Mouse (Mus musculus): ENCODE measurements around the gene Iqcn. TPM values are rescaled to one million over a fixed set of nuclear protein-coding genes. Genes with fewer than 3 reads are reported as not detected.

Iqcn gene
- total and polyA plus RNA-seq, 3 experiments, result not detected

GRCm38 (mm10) chr8:70695318-70696018 is 7.8 kb upstream of the Iqcn start (continued):
- no peak for TF ChIP-seq JUND (IDR thresholded peaks at IDR 0.05; ENCODE audit: low read depth, low read length)
- TF ChIP-seq TAL1 (IDR thresholded peaks at IDR 0.05; ENCODE audit: low read length), result no peak
- no peak for TF ChIP-seq RAD21 (IDR thresholded peaks at IDR 0.05; ENCODE audit: low read depth, low read length)
- TF ChIP-seq MAX (IDR thresholded peaks at IDR 0.05; ENCODE audit: low read length), result no peak
- TF ChIP-seq POLR2A (IDR thresholded peaks at IDR 0.05; ENCODE audit: control insufficient read depth in 1 of 2, insufficient read depth in 1 of 2, low read depth in 1 of 2, low read length in 2 of 2, poor library complexity in 1 of 2), result peak; percentile 44 to 48; a peak in 2 of 4 replicates
- TF ChIP-seq NELFE (IDR thresholded peaks at IDR 0.05; ENCODE audit: low read depth, low read length), result no peak; the same call in 1 of the 2 replicates
- no peak for TF ChIP-seq CHD1 (IDR thresholded peaks at IDR 0.05; ENCODE audit: low read depth, low read length)
- TF ChIP-seq HCFC1 (IDR thresholded peaks at IDR 0.05; ENCODE audit: low read depth, low read length), result peak; percentile 24; the same call in 1 of the 2 replicates
- TF ChIP-seq POLR2AphosphoS5 (IDR thresholded peaks at IDR 0.05; ENCODE audit: borderline replicate concordance, low read depth, low read length), result no peak
- 0 out of 2 replicates have a peak, but pooled peaks have one; percentile 12 for TF ChIP-seq MYC (IDR thresholded peaks at IDR 0.05; ENCODE audit: low read depth, low read length)
- TF ChIP-seq KAT2A (conservative IDR thresholded peaks at IDR 0.05; ENCODE audit: low read depth, low read length), result no peak
- no peak for TF ChIP-seq MYB (IDR thresholded peaks at IDR 0.05; ENCODE audit: low read depth, low read length)
- TF ChIP-seq USF1 (IDR thresholded peaks at IDR 0.05; ENCODE audit: low read depth, low read length), result no peak
- TF ChIP-seq TBP (IDR thresholded peaks at IDR 0.05; ENCODE audit: low read depth, low read length), result no peak; the same call in 1 of the 2 replicates

- DNase-seq (ENCODE audit: low read depth, low spot score), result peak; percentile 85
- peaks cover 10 to 29% of the 10 kb centered on the region in 2 experiments for H3K4me1 ChIP-seq (ENCODE audit: control insufficient read depth in 1 of 2, insufficient read depth in 2 of 2, low read length in 2 of 2)
- peak overlapping the region; percentile 41 to 68 for H3K4me3 ChIP-seq (ENCODE audit: control insufficient read depth in 1 of 2, insufficient read depth in 1 of 2, low read depth in 2 of 2, low read length in 2 of 2)
- H3K9ac ChIP-seq (ENCODE audit: control insufficient read depth, low read depth, low read length, poor library complexity, severe bottlenecking), result peak overlapping the region; percentile 74
- TF ChIP-seq TBP (IDR thresholded peaks at IDR 0.05; ENCODE audit: low read depth, low read length) (no peak; the same call in 1 of the 2 replicates), RAD21 (IDR thresholded peaks at IDR 0.05; ENCODE audit: low read depth, low read length) (no peak), USF1 (IDR thresholded peaks at IDR 0.05; ENCODE audit: low read depth, low read length) (no peak), TCF12 (IDR thresholded peaks at IDR 0.05; ENCODE audit: low read depth, low read length) (peak; percentile 34; the same call in 1 of the 2 replicates), ZC3H11A (IDR thresholded peaks at IDR 0.05; ENCODE audit: low read depth, low read length) (no peak), CHD2 (IDR thresholded peaks at IDR 0.05; ENCODE audit: low read length) (peak; percentile 55), HCFC1 (IDR thresholded peaks at IDR 0.05; ENCODE audit: low read depth, low read length) (peak; percentile 63), ETS1 (IDR thresholded peaks at IDR 0.05; ENCODE audit: low read depth, low read length) (peak; percentile 66), RCOR1 (IDR thresholded peaks at IDR 0.05; ENCODE audit: low read depth, low read length) (0 out of 2 replicates have a peak, but pooled peaks have one; percentile 30), CTCF (IDR thresholded peaks at IDR 0.05 in 2 of 3, conservative IDR thresholded peaks at IDR 0.05 in 1 of 3; ENCODE audit: control insufficient read depth in 1 of 3, insufficient read depth in 1 of 3, low read depth in 2 of 3, low read length in 3 of 3, poor library complexity in 1 of 3, severe bottlenecking in 1 of 3) (no peak), CHD1 (IDR thresholded peaks at IDR 0.05; ENCODE audit: low read depth, low read length) (0 out of 2 replicates have a peak, but pooled peaks have one; percentile 28), TAL1 (IDR thresholded peaks at IDR 0.05; ENCODE audit: low read length) (no peak), NELFE (IDR thresholded peaks at IDR 0.05; ENCODE audit: low read depth, low read length) (peak; percentile 49), SIN3A (IDR thresholded peaks at IDR 0.05; ENCODE audit: low read length) (peak; percentile 73; the same call in 1 of the 2 replicates), ZNF384 (IDR thresholded peaks at IDR 0.05; ENCODE audit: low read depth, low read length) (peak; percentile 38; the same call in 1 of the 2 replicates), EP300 (IDR thresholded peaks at IDR 0.05; ENCODE audit: low read depth in 1 of 2, low read length in 2 of 2) (peak; percentile 15 to 39; a peak in 1 of 4 replicates), POLR2AphosphoS2 (IDR thresholded peaks at IDR 0.05; ENCODE audit: low read length) (peak; percentile 35; the same call in 1 of the 2 replicates), MYC (IDR thresholded peaks at IDR 0.05; ENCODE audit: low read depth, low read length) (0 out of 2 replicates have a peak, but pooled peaks have one; percentile 14), MYB (IDR thresholded peaks at IDR 0.05; ENCODE audit: low read depth, low read length) (no peak), MAZ (IDR thresholded peaks at IDR 0.05; ENCODE audit: low read depth, low read length) (peak; percentile 40; the same call in 1 of the 2 replicates), ZMIZ1 (IDR thresholded peaks at IDR 0.05; ENCODE audit: low read depth, low read length) (no peak), MAX (IDR thresholded peaks at IDR 0.05; ENCODE audit: low read length) (no peak), BHLHE40 (IDR thresholded peaks at IDR 0.05; ENCODE audit: borderline replicate concordance, low read depth, low read length) (0 out of 2 replicates have a peak, but pooled peaks have one; percentile 24), GABPA (IDR thresholded peaks at IDR 0.05; ENCODE audit: low read depth, low read length) (no peak), MXI1 (IDR thresholded peaks at IDR 0.05; ENCODE audit: low read depth, low read length) (0 out of 2 replicates have a peak, but pooled peaks have one; percentile 23), SMC3 (IDR thresholded peaks at IDR 0.05; ENCODE audit: low read depth, low read length) (no peak)
- peaks cover 11% of the 10 kb centered on the region; the same call in 1 of the 2 replicates for H3K79me2 ChIP-seq (ENCODE audit: control insufficient read depth, insufficient read depth, low read length, poor library complexity)
- peaks cover 0 to 4% of the 10 kb centered on the region in 2 experiments; a peak in 2 of 4 replicates for H3K36me3 ChIP-seq (ENCODE audit: control insufficient read depth in 1 of 2, insufficient read depth in 2 of 2, low read length in 2 of 2)
- no peaks in the 10 kb centered on the region for H3K9me3 ChIP-seq (replicated peaks; ENCODE audit: insufficient read depth, low read length)
- peak overlapping the region; percentile 63 for H3K27ac ChIP-seq (ENCODE audit: control insufficient read depth, low read depth, low read length)
- H3K27me3 ChIP-seq (ENCODE audit: control insufficient read depth in 1 of 2, insufficient read depth in 2 of 2, low read length in 2 of 2), result no peaks in the 10 kb centered on the region
Measured at GRCm38 (mm10) chr8:70696019-70696885, 7.0 kb upstream of the Iqcn start.
